Mouse (Mus musculus) adrenal gland, adult 2 months (tissue): ENCODE measurements at regions not wholly inside any gene's neighbourhood (a gene's known extent, or its start where the extent isn't known, plus 50 kb on each side); places are given as distances from the start of the nearest gene placed in this dataset.
A peak's percentile ranks its signal among the peaks of the same experiment; 100 is the strongest.

ENCODE experiments used
- DNase-seq: peaks from one replicate; pipeline ENCODE4 v3.0.0; 2021

- no peak for DNase-seq
Observed at GRCm38 (mm10) chr1:149760440-149760839, 200.7 kb downstream of the Pla2g4a start.

GRCm38 (mm10) chr1:149758783-149759132 lies 202.3 kb downstream of the Pla2g4a start:
- no peak for DNase-seq

GRCm38 (mm10) chr1:149758092-149758782 lies 202.9 kb downstream of the Pla2g4a start:
- no peak for DNase-seq

GRCm38 (mm10) chr1:149753269-149754060 lies 207.6 kb downstream of the Pla2g4a start:
- no peak for DNase-seq

- no peak for DNase-seq
Observed at GRCm38 (mm10) chr1:149749405-149749804, 211.7 kb downstream of the Pla2g4a start.

- DNase-seq, result peak; percentile 35
Observed at GRCm38 (mm10) chr1:149738959-149739358, 222.1 kb downstream of the Pla2g4a start.

GRCm38 (mm10) chr1:149734241-149734640 lies 226.8 kb downstream of the Pla2g4a start:
- DNase-seq, result no peak

GRCm38 (mm10) chr1:149715171-149715570 lies 245.9 kb downstream of the Pla2g4a start:
- DNase-seq, result no peak

- no peak for DNase-seq
Observed at GRCm38 (mm10) chr1:149712330-149712729, 248.8 kb downstream of the Pla2g4a start.

GRCm38 (mm10) chr1:149705223-149705622 lies 255.9 kb downstream of the Pla2g4a start:
- no peak for DNase-seq

GRCm38 (mm10) chr1:149699411-149699810 lies 261.7 kb downstream of the Pla2g4a start:
- DNase-seq, result no peak

GRCm38 (mm10) chr1:149674166-149674565 lies 286.9 kb downstream of the Pla2g4a start:
- no peak for DNase-seq

- no peak for DNase-seq
Observed at GRCm38 (mm10) chr1:149672571-149672970, 288.5 kb downstream of the Pla2g4a start.

GRCm38 (mm10) chr1:149672117-149672516 lies 289.0 kb downstream of the Pla2g4a start:
- DNase-seq, result no peak

- no peak for DNase-seq
Observed at GRCm38 (mm10) chr1:149671091-149671490, 290.0 kb downstream of the Pla2g4a start.
